Mouse (Mus musculus): ENCODE measurements around the gene Xylt1. TPM values are rescaled to one million over a fixed set of nuclear protein-coding genes. Genes with fewer than 3 reads are reported as not detected.

The Xylt1 gene
- polyA plus RNA-seq, 1 experiment from 2014 or later: 1.6 TPM

- peak; percentile 61; the same call in 1 of the 2 replicates for ATAC-seq (replicated peaks; ENCODE audit: low FRiP score, low TSS enrichment, low read depth)
- Histone ChIP-seq H3K9ac (ENCODE audit: low read length) (no peak overlapping the region), H3K27ac (ENCODE audit: low read depth) (no peak overlapping the region), H3K4me1 (replicated peaks; ENCODE audit: control insufficient read depth, insufficient read depth, low read length) (0 out of 2 replicates have a peak, but pooled peaks cover 4% of the 10 kb centered on the region), H3K4me2 (ENCODE audit: low read length) (no peak overlapping the region), H3K27me3 (replicated peaks; ENCODE audit: control insufficient read depth, insufficient read depth, low read length) (no peaks in the 10 kb centered on the region), H3K9me3 (ENCODE audit: control insufficient read depth, low read length) (no peaks in the 10 kb centered on the region), H3K36me3 (ENCODE audit: control insufficient read depth, insufficient read depth, low read length) (no peaks in the 10 kb centered on the region), H3K4me3 (ENCODE audit: low read depth, low read length) (no peak overlapping the region)
- WGBS: 66% methylated on average over 11 of the region's 11 CpGs
- DNase-seq (ENCODE audit: low spot score): no peak
These were observed 232.2 kb downstream of the Xylt1 start for GRCm38 (mm10) chr7:117612788-117613473.

GRCm38 (mm10) chr7:117613796-117614195 is 233.0 kb downstream of the Xylt1 start:
- Histone ChIP-seq H3K9me3 (ENCODE audit: control insufficient read depth, low read length) (no peaks in the 10 kb centered on the region), H3K4me1 (replicated peaks; ENCODE audit: control insufficient read depth, insufficient read depth, low read length) (0 out of 2 replicates have a peak, but pooled peaks cover 4% of the 10 kb centered on the region), H3K27me3 (replicated peaks; ENCODE audit: control insufficient read depth, insufficient read depth, low read length) (no peaks in the 10 kb centered on the region), H3K9ac (ENCODE audit: low read length) (no peak overlapping the region), H3K4me3 (ENCODE audit: low read depth, low read length) (no peak overlapping the region), H3K4me2 (ENCODE audit: low read length) (no peak overlapping the region), H3K36me3 (ENCODE audit: control insufficient read depth, insufficient read depth, low read length) (no peaks in the 10 kb centered on the region), H3K27ac (ENCODE audit: low read depth) (no peak overlapping the region)
- no peak for DNase-seq (ENCODE audit: low spot score)
- no peak for ATAC-seq (replicated peaks; ENCODE audit: low FRiP score, low TSS enrichment, low read depth)
- 28% methylated on average over 3 of the region's 3 CpGs for WGBS

GRCm38 (mm10) chr7:117614346-117614745 is 233.6 kb downstream of the Xylt1 start:
- no peak overlapping the region for H3K27ac ChIP-seq (ENCODE audit: low read depth)
- H3K9me3 ChIP-seq (ENCODE audit: control insufficient read depth, low read length): no peaks in the 10 kb centered on the region
- H3K27me3 ChIP-seq (replicated peaks; ENCODE audit: control insufficient read depth, insufficient read depth, low read length): no peaks in the 10 kb centered on the region
- H3K36me3 ChIP-seq (ENCODE audit: control insufficient read depth, insufficient read depth, low read length): no peaks in the 10 kb centered on the region
- H3K4me3 ChIP-seq (ENCODE audit: low read depth, low read length): no peak overlapping the region
- H3K4me1 ChIP-seq (replicated peaks; ENCODE audit: control insufficient read depth, insufficient read depth, low read length): 0 out of 2 replicates have a peak, but pooled peaks cover 4% of the 10 kb centered on the region
- DNase-seq (ENCODE audit: low spot score): no peak
- H3K4me2 ChIP-seq (ENCODE audit: low read length): no peak overlapping the region
- no peak overlapping the region for H3K9ac ChIP-seq (ENCODE audit: low read length)
- ATAC-seq (replicated peaks; ENCODE audit: low FRiP score, low TSS enrichment, low read depth): no peak
- 73% methylated on average over 2 of the region's 2 CpGs for WGBS

- Histone ChIP-seq H3K36me3 (ENCODE audit: control insufficient read depth, insufficient read depth, low read length) (no peaks in the 10 kb centered on the region), H3K4me3 (ENCODE audit: low read depth, low read length) (no peak overlapping the region), H3K4me1 (replicated peaks; ENCODE audit: control insufficient read depth, insufficient read depth, low read length) (0 out of 2 replicates have a peak, but pooled peaks cover 4% of the 10 kb centered on the region), H3K4me2 (ENCODE audit: low read length) (no peak overlapping the region), H3K9me3 (ENCODE audit: control insufficient read depth, low read length) (no peaks in the 10 kb centered on the region), H3K27ac (ENCODE audit: low read depth) (no peak overlapping the region), H3K27me3 (replicated peaks; ENCODE audit: control insufficient read depth, insufficient read depth, low read length) (no peaks in the 10 kb centered on the region), H3K9ac (ENCODE audit: low read length) (no peak overlapping the region)
- no peak for DNase-seq (ENCODE audit: low spot score)
- WGBS: 88% methylated on average over 5 of the region's 5 CpGs
- ATAC-seq (replicated peaks; ENCODE audit: low FRiP score, low TSS enrichment, low read depth): no peak
These were observed 234.1 kb downstream of the Xylt1 start for GRCm38 (mm10) chr7:117614851-117615250.

- Histone ChIP-seq H3K9me3 (ENCODE audit: control insufficient read depth, low read length) (no peaks in the 10 kb centered on the region), H3K36me3 (ENCODE audit: control insufficient read depth, insufficient read depth, low read length) (no peaks in the 10 kb centered on the region), H3K27ac (ENCODE audit: low read depth) (no peak overlapping the region), H3K4me2 (ENCODE audit: low read length) (no peak overlapping the region), H3K4me1 (replicated peaks; ENCODE audit: control insufficient read depth, insufficient read depth, low read length) (0 out of 2 replicates have a peak, but pooled peaks cover 4% of the 10 kb centered on the region), H3K4me3 (ENCODE audit: low read depth, low read length) (no peak overlapping the region), H3K9ac (ENCODE audit: low read length) (no peak overlapping the region), H3K27me3 (replicated peaks; ENCODE audit: control insufficient read depth, insufficient read depth, low read length) (no peaks in the 10 kb centered on the region)
- peak; percentile 56 for DNase-seq (ENCODE audit: low spot score)
- ATAC-seq (replicated peaks; ENCODE audit: low FRiP score, low TSS enrichment, low read depth): no peak
- 52% methylated on average over 5 of the region's 5 CpGs for WGBS
These were observed 235.5 kb downstream of the Xylt1 start for GRCm38 (mm10) chr7:117616277-117616676.

GRCm38 (mm10) chr7:117618715-117619150 is 238.0 kb downstream of the Xylt1 start:
- 64% methylated on average over 4 of the region's 4 CpGs for WGBS
- H3K9ac ChIP-seq (ENCODE audit: low read length): no peak overlapping the region

GRCm38 (mm10) chr7:117621566-117621965 is 240.8 kb downstream of the Xylt1 start:
- no peaks in the 10 kb centered on the region for H3K9me3 ChIP-seq (ENCODE audit: control insufficient read depth, low read length)
- ATAC-seq (replicated peaks; ENCODE audit: low FRiP score, low TSS enrichment, low read depth) (no peak), DNase-seq (ENCODE audit: low spot score) (no peak)
- H3K27ac ChIP-seq (ENCODE audit: low read depth): no peak overlapping the region
- H3K36me3 ChIP-seq (ENCODE audit: control insufficient read depth, insufficient read depth, low read length): no peaks in the 10 kb centered on the region
- no peak overlapping the region for H3K4me2 ChIP-seq (ENCODE audit: low read length)
- H3K4me1 ChIP-seq (replicated peaks; ENCODE audit: control insufficient read depth, insufficient read depth, low read length): no peaks in the 10 kb centered on the region
- no peak overlapping the region for H3K4me3 ChIP-seq (ENCODE audit: low read depth, low read length)
- no peaks in the 10 kb centered on the region for H3K27me3 ChIP-seq (replicated peaks; ENCODE audit: control insufficient read depth, insufficient read depth, low read length)
- H3K9ac ChIP-seq (ENCODE audit: low read length): no peak overlapping the region
- WGBS: 83% methylated on average over 4 of the region's 4 CpGs

More at GRCm38 (mm10) chr7:117618715-117619150, 238.0 kb downstream of the Xylt1 start:
- Histone ChIP-seq H3K4me2 (ENCODE audit: low read length) (no peak overlapping the region), H3K4me3 (ENCODE audit: low read depth, low read length) (no peak overlapping the region), H3K27me3 (replicated peaks; ENCODE audit: control insufficient read depth, insufficient read depth, low read length) (no peaks in the 10 kb centered on the region), H3K9me3 (ENCODE audit: control insufficient read depth, low read length) (no peaks in the 10 kb centered on the region), H3K4me1 (replicated peaks; ENCODE audit: control insufficient read depth, insufficient read depth, low read length) (0 out of 2 replicates have a peak, but pooled peaks cover 2% of the 10 kb centered on the region), H3K36me3 (ENCODE audit: control insufficient read depth, insufficient read depth, low read length) (no peaks in the 10 kb centered on the region), H3K27ac (ENCODE audit: low read depth) (no peak overlapping the region)
- no peak for DNase-seq (ENCODE audit: low spot score)
- no peak for ATAC-seq (replicated peaks; ENCODE audit: low FRiP score, low TSS enrichment, low read depth)

- 80% methylated on average over 2 of the region's 2 CpGs for WGBS
- no peaks in the 10 kb centered on the region for H3K4me1 ChIP-seq (replicated peaks; ENCODE audit: control insufficient read depth, insufficient read depth, low read length)
- H3K4me3 ChIP-seq (ENCODE audit: low read depth, low read length): no peak overlapping the region
- no peak overlapping the region for H3K9ac ChIP-seq (ENCODE audit: low read length)
- DNase-seq (ENCODE audit: low spot score) (no peak), ATAC-seq (replicated peaks; ENCODE audit: low FRiP score, low TSS enrichment, low read depth) (no peak)
- H3K9me3 ChIP-seq (ENCODE audit: control insufficient read depth, low read length): no peaks in the 10 kb centered on the region
- no peaks in the 10 kb centered on the region for H3K27me3 ChIP-seq (replicated peaks; ENCODE audit: control insufficient read depth, insufficient read depth, low read length)
- no peaks in the 10 kb centered on the region for H3K36me3 ChIP-seq (ENCODE audit: control insufficient read depth, insufficient read depth, low read length)
- H3K27ac ChIP-seq (ENCODE audit: low read depth): no peak overlapping the region
- H3K4me2 ChIP-seq (ENCODE audit: low read length): no peak overlapping the region
These were observed 242.0 kb downstream of the Xylt1 start for GRCm38 (mm10) chr7:117622769-117623168.

GRCm38 (mm10) chr7:117628791-117629190 is 248.0 kb downstream of the Xylt1 start:
- Histone ChIP-seq H3K9me3 (ENCODE audit: control insufficient read depth, low read length) (no peaks in the 10 kb centered on the region), H3K27me3 (replicated peaks; ENCODE audit: control insufficient read depth, insufficient read depth, low read length) (no peaks in the 10 kb centered on the region), H3K4me1 (replicated peaks; ENCODE audit: control insufficient read depth, insufficient read depth, low read length) (no peaks in the 10 kb centered on the region), H3K4me3 (ENCODE audit: low read depth, low read length) (no peak overlapping the region), H3K9ac (ENCODE audit: low read length) (no peak overlapping the region), H3K27ac (ENCODE audit: low read depth) (no peak overlapping the region), H3K4me2 (ENCODE audit: low read length) (no peak overlapping the region), H3K36me3 (ENCODE audit: control insufficient read depth, insufficient read depth, low read length) (no peaks in the 10 kb centered on the region)
- no peak for ATAC-seq (replicated peaks; ENCODE audit: low FRiP score, low TSS enrichment, low read depth)
- DNase-seq (ENCODE audit: low spot score): no peak
- 66% methylated on average over 3 of the region's 3 CpGs for WGBS
